Mouse (Mus musculus): ENCODE data around the gene Trmt10a. TPM values are rescaled to one million over a fixed set of nuclear protein-coding genes. Genes with fewer than 3 reads are reported as not detected.
A peak's percentile ranks its signal among the peaks of the same experiment; 100 is the strongest.

Trmt10a gene
- polyA plus RNA-seq, 1 experiment from 2014 or later: 13.1 TPM

- no peak within 1 kb of the TSS for H3K27ac ChIP-seq (ENCODE audit: low read depth, low read length)
- no peaks in the 10 kb centered on the region for H3K36me3 ChIP-seq (ENCODE audit: control insufficient read depth, insufficient read depth, low read length)
- no peaks in the 10 kb centered on the region for H3K9me3 ChIP-seq (ENCODE audit: control insufficient read depth, low read length)
- H3K4me2 ChIP-seq: no peak within 1 kb of the TSS
- no peak within 1 kb of the TSS for H3K9ac ChIP-seq (ENCODE audit: low read depth, low read length)
- H3K4me1 ChIP-seq (replicated peaks; ENCODE audit: control insufficient read depth, insufficient read depth, low read length): no peaks in the 10 kb centered on the region
- ATAC-seq (replicated peaks; ENCODE audit: low FRiP score) (no peak), DNase-seq (ENCODE audit: low spot score) (no peak)
- H3K27me3 ChIP-seq (replicated peaks; ENCODE audit: control insufficient read depth, insufficient read depth, low read length): no peaks in the 10 kb centered on the region
- no peak within 1 kb of the TSS for H3K4me3 ChIP-seq (ENCODE audit: low read depth, low read length)
- WGBS: 73% methylated on average over 15 of the region's 15 CpGs
Observed at GRCm38 (mm10) chr3:138193683-138194302, 50.5 kb downstream of the Trmt10a start, which contains the start of gene 4930579F01Rik. TSS of gene 4930579F01Rik (minus strand) at chr3:138193825.

DNA sequence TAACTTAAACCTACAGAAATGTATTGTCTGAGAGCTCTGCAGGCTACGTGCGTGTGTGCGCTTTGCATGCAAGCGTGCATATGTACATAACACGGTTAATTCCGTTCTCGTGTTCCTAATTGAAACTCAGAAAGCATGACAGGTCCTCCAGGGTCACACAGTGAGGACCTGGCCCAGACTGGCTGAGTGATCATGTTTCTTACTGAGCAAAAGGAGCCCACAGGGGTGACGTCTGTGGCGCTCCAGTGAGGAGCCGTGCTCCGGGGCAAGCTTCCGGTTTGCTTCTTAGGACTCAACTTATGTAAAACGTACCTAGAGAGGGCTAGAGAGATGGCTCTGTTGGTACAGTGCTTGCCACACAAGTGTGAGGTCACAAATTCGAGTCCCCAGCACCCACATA, 53.8 kb downstream of the Trmt10a start:
- DNase-seq (ENCODE audit: low spot score): no peak
- no peaks in the 10 kb centered on the region for H3K4me1 ChIP-seq (replicated peaks; ENCODE audit: control insufficient read depth, insufficient read depth, low read length)
- WGBS: 83% methylated on average over 14 of the region's 14 CpGs
- H3K9me3 ChIP-seq (ENCODE audit: control insufficient read depth, low read length): no peaks in the 10 kb centered on the region
- H3K27me3 ChIP-seq (replicated peaks; ENCODE audit: control insufficient read depth, insufficient read depth, low read length): no peaks in the 10 kb centered on the region
- H3K27ac ChIP-seq (ENCODE audit: low read depth, low read length): no peak overlapping the region
- H3K4me2 ChIP-seq: no peak overlapping the region
- H3K9ac ChIP-seq (ENCODE audit: low read depth, low read length): no peak overlapping the region
- no peak overlapping the region for H3K4me3 ChIP-seq (ENCODE audit: low read depth, low read length)
- ATAC-seq (replicated peaks; ENCODE audit: low FRiP score): no peak
- H3K36me3 ChIP-seq (ENCODE audit: control insufficient read depth, insufficient read depth, low read length): no peaks in the 10 kb centered on the region

DNA sequence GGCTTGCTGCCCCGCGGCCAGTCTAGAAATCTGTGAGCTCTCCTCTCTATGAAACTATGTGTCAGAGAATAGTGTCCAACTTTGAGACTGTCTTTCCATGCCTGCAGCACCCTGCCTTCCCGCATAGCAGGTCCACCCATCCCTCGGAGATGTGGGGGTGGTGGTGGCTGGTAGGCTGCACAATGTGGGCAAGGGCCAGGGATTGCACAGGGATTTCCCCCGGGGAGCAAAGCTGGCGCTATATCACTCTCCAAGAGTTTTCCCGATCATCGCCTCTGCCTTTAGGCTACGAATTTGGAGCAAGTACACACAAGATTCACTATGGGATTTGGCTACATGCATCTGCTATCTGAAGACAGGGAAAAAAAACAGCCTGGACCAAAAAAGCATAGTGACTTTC, 54.3 kb downstream of the Trmt10a start:
- Histone ChIP-seq H3K4me1 (replicated peaks; ENCODE audit: control insufficient read depth, insufficient read depth, low read length) (no peaks in the 10 kb centered on the region), H3K27me3 (replicated peaks; ENCODE audit: control insufficient read depth, insufficient read depth, low read length) (no peaks in the 10 kb centered on the region), H3K27ac (ENCODE audit: low read depth, low read length) (no peak overlapping the region), H3K9me3 (ENCODE audit: control insufficient read depth, low read length) (no peaks in the 10 kb centered on the region), H3K36me3 (ENCODE audit: control insufficient read depth, insufficient read depth, low read length) (no peaks in the 10 kb centered on the region), H3K4me3 (ENCODE audit: low read depth, low read length) (no peak overlapping the region), H3K9ac (ENCODE audit: low read depth, low read length) (no peak overlapping the region), H3K4me2 (no peak overlapping the region)
- 67% methylated on average over 9 of the region's 9 CpGs for WGBS
- ATAC-seq (replicated peaks; ENCODE audit: low FRiP score) (no peak), DNase-seq (ENCODE audit: low spot score) (no peak)

GRCm38 (mm10) chr3:138197973-138198721, 54.9 kb downstream of the Trmt10a start:
- 33% methylated on average over 20 of the region's 20 CpGs for WGBS
- Histone ChIP-seq H3K4me2 (peak overlapping the region; percentile 44), H3K9me3 (ENCODE audit: control insufficient read depth, low read length) (no peaks in the 10 kb centered on the region), H3K27me3 (replicated peaks; ENCODE audit: control insufficient read depth, insufficient read depth, low read length) (no peaks in the 10 kb centered on the region), H3K4me3 (ENCODE audit: low read depth, low read length) (no peak overlapping the region), H3K9ac (ENCODE audit: low read depth, low read length) (no peak overlapping the region), H3K36me3 (ENCODE audit: control insufficient read depth, insufficient read depth, low read length) (no peaks in the 10 kb centered on the region), H3K4me1 (replicated peaks; ENCODE audit: control insufficient read depth, insufficient read depth, low read length) (no peaks in the 10 kb centered on the region), H3K27ac (ENCODE audit: low read depth, low read length) (no peak overlapping the region)
- peak; percentile 69 for ATAC-seq (replicated peaks; ENCODE audit: low FRiP score)
- DNase-seq (ENCODE audit: low spot score): peak; percentile 77

- ATAC-seq (replicated peaks; ENCODE audit: low FRiP score) (no peak), DNase-seq (ENCODE audit: low spot score) (no peak)
- Histone ChIP-seq H3K27me3 (replicated peaks; ENCODE audit: control insufficient read depth, insufficient read depth, low read length) (no peaks in the 10 kb centered on the region), H3K36me3 (ENCODE audit: control insufficient read depth, insufficient read depth, low read length) (no peaks in the 10 kb centered on the region), H3K4me1 (replicated peaks; ENCODE audit: control insufficient read depth, insufficient read depth, low read length) (no peaks in the 10 kb centered on the region), H3K9ac (ENCODE audit: low read depth, low read length) (no peak overlapping the region), H3K27ac (ENCODE audit: low read depth, low read length) (no peak overlapping the region), H3K4me3 (ENCODE audit: low read depth, low read length) (no peak overlapping the region), H3K9me3 (ENCODE audit: control insufficient read depth, low read length) (no peaks in the 10 kb centered on the region), H3K4me2 (no peak overlapping the region; the same call in 1 of the 2 replicates)
- WGBS: 74% methylated on average over 7 of the region's 7 CpGs
Observed at GRCm38 (mm10) chr3:138198722-138199068, 55.4 kb downstream of the Trmt10a start.

DNA sequence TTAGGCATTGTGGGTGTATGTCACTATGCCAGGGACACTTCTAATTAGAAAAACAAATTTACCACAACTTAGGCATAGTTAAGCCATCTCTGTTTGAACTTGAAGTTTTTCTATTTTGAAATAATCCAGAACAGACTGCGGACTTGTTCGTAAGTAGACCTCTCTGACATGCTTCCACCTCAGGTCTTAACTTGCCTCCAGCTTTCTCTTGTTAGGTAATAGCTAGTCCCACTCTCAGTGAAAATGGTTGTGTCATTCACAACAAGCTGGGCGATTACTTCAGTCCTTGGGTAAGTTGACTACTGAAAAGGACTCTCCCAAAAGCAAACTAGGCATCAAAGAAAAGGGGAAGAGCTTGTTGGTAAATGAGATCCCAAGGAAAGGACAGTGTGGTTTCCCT, 65.6 kb downstream of the Trmt10a start:
- Histone ChIP-seq H3K9ac (ENCODE audit: low read depth, low read length) (no peak overlapping the region), H3K4me1 (replicated peaks; ENCODE audit: control insufficient read depth, insufficient read depth, low read length) (no peaks in the 10 kb centered on the region), H3K4me3 (ENCODE audit: low read depth, low read length) (no peak overlapping the region), H3K27me3 (replicated peaks; ENCODE audit: control insufficient read depth, insufficient read depth, low read length) (no peaks in the 10 kb centered on the region), H3K4me2 (no peak overlapping the region), H3K27ac (ENCODE audit: low read depth, low read length) (no peak overlapping the region), H3K36me3 (ENCODE audit: control insufficient read depth, insufficient read depth, low read length) (no peaks in the 10 kb centered on the region), H3K9me3 (ENCODE audit: control insufficient read depth, low read length) (no peaks in the 10 kb centered on the region)
- 86% methylated on average over 3 of the region's 3 CpGs for WGBS
- DNase-seq (ENCODE audit: low spot score) (no peak), ATAC-seq (replicated peaks; ENCODE audit: low FRiP score) (no peak)

Other genes starting within 250 kb of the Trmt10a start
- gene Lamtor3, start 224.9 kb upstream of the Trmt10a start, polyA plus RNA-seq (2014; fragmentation: Nextera tagmentation; extraction: Ambion mirVana): 100 and 105 TPM in 2 replicates
- gene Dapp1, start 161.9 kb upstream of the Trmt10a start, polyA plus RNA-seq (2014; fragmentation: Nextera tagmentation; extraction: Ambion mirVana): 35.5 and 36.2 TPM in 2 replicates
- gene 1110002E22Rik, start 78.4 kb upstream of the Trmt10a start, polyA plus RNA-seq (2014; fragmentation: Nextera tagmentation; extraction: Ambion mirVana): 0.05 and 0.09 TPM in 2 replicates
- not detected in 2 replicates for gene Gm5105, start 76.1 kb upstream of the Trmt10a start, polyA plus RNA-seq (2014; fragmentation: Nextera tagmentation; extraction: Ambion mirVana)
- 45.0 and 53.2 TPM in 2 replicates for gene Mttp, start 1.5 kb downstream of the Trmt10a start, polyA plus RNA-seq (2014; fragmentation: Nextera tagmentation; extraction: Ambion mirVana)
- not detected in 2 replicates for gene 4930579F01Rik, start 50.4 kb downstream of the Trmt10a start, polyA plus RNA-seq (2014; fragmentation: Nextera tagmentation; extraction: Ambion mirVana)
- gene Adh7, start 74.3 kb downstream of the Trmt10a start, polyA plus RNA-seq (2014; fragmentation: Nextera tagmentation; extraction: Ambion mirVana): 0.12 and 0.13 TPM in 2 replicates
- gene Adh1, start 117.5 kb downstream of the Trmt10a start, polyA plus RNA-seq (2014; fragmentation: Nextera tagmentation; extraction: Ambion mirVana): 0.83 and 1.4 TPM in 2 replicates
- not detected in 2 replicates for gene Adh6a, start 169.8 kb downstream of the Trmt10a start, polyA plus RNA-seq (2014; fragmentation: Nextera tagmentation; extraction: Ambion mirVana)
- gene Adh6b, start 198.3 kb downstream of the Trmt10a start, polyA plus RNA-seq (2014; fragmentation: Nextera tagmentation; extraction: Ambion mirVana): 0.89 and 0.90 TPM in 2 replicates